Mouse (Mus musculus): ENCODE measurements around the gene Olig3.

Olig3 gene

DNA sequence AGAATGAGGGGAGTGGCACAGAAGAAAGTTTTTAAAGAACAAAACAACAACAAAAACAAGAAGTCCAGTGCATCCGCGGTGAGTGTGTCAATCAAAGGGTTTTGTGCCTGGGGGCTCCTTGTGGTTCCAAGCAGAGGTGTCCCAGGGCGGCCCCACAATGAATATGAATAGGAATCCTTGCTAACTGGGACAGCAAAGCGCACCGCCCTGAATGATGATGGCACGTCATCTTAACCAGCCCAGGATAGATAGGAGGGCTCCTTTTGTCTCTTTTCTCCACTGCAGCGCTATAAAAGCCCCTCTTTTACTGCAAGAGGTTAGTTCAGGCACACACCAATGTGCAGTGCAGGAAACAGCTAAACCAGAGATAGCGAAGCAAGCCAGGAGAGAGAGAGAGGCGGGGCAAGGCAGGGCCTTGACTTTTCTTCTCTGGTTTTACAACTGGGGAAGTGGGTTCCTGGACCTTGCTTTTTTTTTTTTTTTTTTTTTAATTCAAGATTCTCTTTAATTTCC lies at the start of gene Olig3:
TSS of gene Olig3 (plus strand) at position 463 of the 513 bp plus-strand sequence.
- DNase-seq = peak; percentile 58

DNA sequence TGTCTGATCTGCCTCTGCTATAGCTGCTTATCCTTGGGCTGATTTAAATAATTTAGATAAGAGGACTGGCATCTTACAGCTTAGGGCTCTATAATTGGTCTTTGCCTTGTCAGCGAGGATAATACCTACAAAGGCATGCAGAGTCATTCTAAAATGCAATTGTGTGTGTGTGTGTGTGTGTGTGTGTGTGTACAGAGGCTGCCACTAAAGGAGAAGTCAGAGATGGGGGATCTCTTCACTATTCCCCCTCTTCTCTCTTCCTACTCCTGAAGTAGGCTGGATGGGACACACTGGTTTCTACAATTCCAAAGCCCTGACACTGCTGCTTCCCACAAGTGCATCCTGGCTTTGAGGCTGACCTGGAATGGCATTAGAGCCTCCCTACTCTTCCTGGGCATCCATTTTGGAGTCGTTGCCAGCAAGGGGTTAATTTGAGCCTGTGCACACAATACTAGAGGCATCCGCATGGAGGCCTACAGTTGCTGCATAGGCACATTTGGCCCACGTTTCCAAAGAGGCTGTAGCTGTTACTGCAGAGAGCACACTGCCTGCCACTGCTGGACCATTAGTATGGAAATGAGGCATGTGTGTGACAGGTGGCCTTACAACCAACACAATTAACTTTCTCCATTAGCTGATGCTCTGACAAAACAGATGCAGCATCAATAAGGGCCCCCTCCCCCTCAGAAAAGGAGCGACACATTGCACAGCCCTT lies 46.5 kb upstream of the Olig3 start:
- peak; percentile 68 for DNase-seq

DNA sequence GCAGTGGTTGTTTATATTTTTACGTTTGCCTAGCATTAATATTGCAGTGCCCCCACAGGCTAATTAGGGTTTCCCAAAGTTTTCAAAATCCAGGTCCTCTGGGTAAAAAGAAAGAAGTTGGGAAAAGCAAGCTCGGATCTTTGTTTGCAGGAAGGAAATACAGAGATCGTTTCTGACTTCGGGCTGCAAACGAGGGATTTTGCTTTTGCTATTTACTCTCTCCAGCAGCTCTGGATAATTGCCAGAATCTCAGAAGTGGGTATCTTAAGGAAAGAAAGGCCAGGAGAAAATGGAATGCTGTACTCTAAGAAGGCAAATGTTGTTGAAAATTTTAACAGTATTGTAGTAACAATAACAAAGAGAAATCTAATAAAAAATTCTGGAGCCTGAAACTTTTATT lies 45.9 kb upstream of the Olig3 start:
- no peak for DNase-seq

DNA sequence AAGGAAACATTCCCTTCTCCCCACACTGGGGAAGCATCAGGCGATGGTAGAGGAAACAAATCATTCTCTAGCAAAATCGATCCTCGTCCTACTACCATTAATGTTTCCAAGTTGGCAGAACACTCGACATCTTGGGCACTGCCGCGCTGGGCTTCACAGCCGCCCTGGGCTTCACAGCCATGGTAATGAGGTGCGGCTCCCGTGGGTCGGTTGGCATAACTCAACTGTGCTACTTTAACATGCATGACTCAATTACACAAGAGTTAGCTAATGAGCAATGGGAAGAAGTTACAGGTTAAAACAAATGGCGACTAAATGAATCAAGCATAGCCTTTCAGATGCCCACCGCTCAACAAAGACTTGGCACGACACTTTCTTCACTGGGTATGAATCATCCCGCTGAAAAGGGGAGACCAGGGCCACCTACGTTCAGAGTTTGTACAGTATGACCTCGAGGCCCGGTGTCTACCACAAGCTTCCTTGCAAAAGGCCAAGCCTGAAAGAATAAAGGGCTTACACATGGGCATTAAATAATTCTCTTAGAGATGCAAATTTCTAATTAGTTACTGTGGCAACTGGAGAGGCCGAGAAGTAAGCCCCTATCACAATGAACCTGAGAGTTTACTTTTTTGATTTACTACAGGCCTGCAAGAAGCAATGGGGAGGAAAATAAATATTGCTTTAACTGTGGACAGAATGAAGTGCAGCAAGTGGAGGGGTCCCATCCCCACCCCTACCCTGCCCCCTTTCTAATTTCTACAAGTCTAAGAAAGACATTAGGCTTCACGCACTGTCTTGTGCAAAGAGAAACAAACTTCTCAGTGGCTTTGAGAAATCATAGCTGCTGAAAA lies 38.1 kb upstream of the Olig3 start:
- DNase-seq = no peak

DNA sequence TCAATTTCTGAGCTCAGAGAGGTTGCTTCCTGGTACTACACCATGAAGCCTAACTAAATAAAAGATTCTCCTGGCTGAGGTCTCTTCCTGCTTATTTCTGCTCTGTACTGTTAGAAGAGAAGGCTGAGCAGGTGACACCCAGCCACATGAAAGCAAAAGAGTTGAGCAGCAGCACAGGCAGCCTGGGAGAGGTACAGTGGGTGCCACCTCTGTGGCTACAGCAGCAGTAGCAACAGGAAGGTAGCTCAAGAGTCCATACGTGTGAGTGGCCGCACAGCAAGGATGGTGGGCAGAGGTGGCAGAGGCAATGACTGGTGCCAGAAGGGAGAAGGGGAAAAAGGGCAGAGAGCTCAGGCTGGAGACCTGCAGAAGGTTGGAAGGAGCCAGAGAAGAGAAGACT lies 34.6 kb upstream of the Olig3 start:
- no peak for DNase-seq

DNA sequence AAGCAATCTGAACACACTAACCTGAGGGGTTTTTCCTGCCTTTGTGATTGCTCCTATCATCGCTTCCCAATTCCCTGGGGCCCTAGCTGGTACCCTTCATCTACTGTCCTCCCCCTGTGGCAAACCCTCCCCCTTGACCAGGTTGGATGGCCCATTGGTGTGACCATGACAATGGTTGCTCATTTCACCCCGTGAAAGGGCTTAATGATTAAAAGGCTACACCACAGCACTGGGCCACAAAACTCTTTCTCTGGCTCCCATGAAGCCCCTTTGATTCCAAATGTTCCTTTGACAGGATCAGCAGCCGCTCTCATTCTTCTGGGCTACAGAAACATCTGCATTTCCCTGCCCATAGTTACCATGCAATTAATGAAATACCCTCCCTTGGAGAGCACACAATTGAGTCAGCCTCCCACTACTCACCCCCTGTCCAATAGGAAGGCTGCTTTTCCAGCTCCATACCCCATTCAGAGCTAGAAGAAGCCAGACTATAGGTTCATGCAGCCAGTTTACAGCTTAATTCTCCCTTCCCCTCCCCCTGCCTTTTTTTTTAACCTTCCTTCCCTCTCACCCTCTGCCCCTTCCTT lies 27.0 kb upstream of the Olig3 start:
- peak; percentile 35 for DNase-seq

DNA sequence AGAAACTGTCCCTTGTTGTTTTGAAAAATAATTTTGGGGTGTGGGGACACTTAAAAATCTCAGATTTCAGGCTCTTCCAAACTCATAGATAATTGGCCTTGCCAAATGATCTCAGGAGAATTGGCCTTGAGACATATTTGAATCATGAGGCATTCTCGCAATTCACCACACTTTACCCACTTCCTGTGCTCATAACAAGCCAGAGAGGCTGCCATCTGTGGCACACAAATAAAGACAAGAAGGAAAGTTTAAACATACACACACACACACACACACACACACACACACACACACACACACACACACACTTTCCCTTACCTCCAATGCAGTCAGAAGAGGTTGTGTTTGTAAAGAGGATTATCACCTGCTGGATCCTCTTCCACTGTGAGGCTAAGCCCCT lies 22.9 kb upstream of the Olig3 start:
- no peak for DNase-seq

DNA sequence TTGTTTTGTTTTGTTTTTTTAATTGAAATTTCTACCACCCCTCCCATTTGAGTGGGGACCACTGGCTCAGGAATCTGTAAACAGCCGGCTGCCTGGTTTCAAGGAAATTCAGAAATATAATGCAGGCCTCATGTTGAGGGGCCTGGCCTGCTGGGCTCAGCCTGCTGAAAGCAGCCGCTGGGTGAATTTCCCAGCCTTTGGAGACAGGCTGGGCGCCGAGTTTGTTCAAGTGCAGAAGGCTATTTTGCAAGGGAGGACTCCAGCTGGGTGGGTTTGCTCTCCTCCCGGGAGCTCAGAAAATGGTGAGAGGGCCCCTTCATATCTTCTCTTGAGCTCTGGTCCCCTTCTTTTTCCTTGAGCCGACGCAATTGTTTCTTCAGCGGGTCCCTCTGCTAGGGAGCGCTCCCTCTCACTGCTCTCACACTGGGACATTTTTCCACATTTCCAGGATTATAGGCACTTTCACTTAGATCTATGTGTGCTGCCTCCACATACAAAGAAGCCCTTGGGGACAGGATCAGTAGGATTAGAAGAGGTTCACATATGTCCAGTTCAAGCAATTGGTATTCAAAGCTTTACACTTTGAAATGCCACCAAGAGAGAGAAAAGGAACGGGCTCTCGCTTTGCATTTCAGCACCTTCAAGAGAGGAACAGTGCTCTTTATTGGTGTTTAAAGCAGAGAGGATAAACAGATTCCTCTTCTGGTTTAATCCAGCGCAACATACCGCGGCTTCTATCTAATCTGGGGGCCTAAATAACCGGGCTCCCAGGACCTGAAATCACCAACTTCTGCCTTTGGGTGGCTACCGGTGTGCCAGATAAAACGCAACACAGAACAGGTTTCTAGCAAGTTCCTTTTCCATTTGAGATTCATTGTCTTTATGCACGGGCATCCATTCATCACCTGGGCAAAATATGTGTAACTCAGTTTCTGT lies 17.4 kb upstream of the Olig3 start:
- peak; percentile 57 for DNase-seq

DNA sequence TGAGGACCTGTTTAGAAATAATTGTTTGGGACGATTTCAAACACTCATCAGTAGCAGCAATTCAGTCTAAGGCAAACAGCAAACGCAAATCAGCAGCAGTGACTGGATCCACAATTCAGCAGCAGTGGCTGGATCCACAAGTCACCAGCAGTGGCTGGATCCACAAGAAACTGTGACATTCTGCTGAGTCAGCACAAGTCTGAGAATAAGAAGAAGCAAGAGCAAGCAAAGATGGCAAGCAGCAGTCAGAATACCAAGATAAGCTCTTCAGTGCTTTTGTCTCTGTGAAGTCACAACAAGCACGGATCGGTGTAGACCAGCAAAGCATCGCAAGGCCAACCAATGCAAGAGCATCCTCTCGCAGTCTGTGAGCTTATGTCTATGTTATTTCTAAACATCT lies 12.3 kb upstream of the Olig3 start:
- no peak for DNase-seq

DNA sequence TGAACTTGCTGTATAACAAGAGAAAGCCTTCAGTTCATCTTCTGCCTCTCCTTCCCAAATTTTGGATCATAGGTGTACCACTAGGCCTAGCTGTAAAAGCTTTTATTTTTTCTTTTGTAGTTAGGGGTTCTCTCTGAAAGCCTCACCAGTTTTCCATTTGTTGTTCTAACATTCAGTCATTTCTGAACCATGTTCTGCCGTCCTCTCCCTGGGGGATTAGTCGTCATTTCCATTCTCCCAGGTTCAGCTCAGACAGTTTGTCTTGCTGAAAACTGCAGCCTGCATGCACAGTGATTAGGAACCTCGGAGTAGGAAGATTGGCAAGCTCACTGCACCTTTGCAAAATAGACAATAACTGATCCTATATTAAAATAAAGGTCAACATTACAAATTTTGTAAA lies 7.0 kb upstream of the Olig3 start:
- no peak for DNase-seq

DNA sequence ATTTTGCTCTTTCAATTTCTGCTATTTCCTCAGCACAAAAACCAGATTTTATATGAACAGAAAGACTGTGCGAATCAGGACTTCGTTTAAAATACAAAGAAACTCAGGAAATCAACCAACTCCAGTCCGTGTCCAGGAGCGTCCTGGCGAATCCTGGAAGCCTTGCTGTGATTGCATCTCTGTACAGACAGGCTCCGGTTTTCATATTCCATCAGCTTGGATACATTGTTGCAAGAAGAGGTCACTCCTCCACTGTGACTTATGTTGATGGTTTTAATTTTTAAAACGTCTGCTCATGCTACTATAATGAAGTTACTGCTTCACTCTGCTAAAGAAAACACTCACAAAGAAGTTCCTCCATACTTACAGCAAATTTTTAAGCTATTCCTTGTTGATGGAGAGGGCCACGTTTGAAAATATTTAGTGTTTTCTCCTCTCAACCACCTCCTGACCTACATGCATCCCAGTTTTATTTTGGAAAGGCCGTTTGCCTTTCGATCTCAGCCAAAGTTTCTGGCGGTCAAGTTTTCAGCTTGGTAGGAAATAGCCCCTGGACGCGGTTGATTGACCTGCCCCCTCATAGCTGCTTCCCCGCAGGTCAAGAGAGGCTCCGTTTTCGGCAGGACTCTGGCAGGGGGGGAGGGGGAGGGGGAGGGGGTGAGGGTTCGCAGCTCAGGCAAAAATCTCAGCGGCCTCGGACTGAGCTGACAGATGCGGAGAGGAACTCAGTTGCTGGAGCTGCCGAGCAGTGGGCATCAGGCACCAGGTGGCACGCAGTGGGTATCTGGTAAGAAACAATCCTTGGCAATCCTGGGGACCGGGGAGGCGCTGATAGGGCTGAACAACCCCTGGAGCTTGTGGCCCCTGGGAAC lies 4.1 kb upstream of the Olig3 start:
- DNase-seq = peak; percentile 56

DNA sequence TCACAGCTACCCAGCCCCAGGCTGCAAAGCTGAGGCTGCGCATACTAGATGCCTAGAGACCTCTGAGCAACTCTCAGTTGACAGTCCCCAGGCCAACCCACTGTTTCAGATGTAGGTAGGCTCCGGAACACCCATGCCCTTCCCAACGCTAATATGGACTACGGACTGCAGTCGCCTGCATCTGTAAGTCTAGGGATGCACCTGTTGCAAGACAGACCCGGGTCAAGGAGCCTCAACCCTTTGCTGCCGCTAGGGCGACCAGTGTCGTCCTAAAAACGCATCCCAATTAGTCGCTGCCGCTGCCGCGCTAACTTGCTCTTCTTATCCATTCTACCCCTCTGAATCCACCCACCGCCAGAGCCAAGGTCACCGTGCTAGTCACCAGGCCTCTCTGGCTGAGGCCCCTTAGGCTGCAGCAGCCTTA lies 3.4 kb upstream of the Olig3 start:
- DNase-seq = peak; percentile 52

DNA sequence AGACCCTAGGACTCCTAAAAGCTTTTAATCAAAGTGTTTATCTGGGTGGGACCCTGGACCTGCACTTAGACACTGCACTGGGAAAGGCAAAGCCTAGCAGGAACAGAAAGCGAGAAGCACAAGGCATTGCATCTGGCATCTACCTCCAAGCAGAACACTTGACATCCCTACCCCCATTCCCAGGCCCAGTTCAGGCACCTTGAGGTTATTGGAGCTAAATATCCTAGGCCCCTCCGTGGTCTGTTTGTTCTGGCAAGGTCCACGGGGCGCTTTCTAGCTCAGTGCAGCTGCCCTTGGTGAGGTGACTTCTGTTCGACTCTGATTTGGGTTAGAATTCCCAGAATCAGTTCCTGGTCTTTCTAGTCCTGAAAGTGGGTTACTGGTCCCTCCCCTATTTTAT lies 2.7 kb upstream of the Olig3 start:
- no peak for DNase-seq

DNA sequence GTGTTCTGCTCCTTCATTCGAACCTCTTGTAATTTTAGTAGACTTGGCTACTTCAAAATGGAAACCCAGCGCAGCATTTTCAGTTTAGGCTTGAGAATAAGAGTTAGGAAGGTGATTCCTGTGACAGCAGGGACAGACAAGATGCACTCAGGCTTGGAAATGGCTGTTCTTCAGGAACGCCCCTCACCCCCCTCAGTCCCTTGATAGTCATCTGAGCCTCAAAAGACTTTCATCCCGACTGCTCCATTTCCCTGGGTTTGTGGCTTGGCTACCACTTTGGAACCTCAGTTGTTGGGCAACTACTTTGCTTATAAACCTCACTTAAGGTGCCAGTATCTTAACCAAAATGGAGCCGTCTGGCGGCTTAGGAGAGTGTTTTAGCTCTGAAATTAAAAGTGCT lies 2.2 kb upstream of the Olig3 start:
- no peak for DNase-seq

DNA sequence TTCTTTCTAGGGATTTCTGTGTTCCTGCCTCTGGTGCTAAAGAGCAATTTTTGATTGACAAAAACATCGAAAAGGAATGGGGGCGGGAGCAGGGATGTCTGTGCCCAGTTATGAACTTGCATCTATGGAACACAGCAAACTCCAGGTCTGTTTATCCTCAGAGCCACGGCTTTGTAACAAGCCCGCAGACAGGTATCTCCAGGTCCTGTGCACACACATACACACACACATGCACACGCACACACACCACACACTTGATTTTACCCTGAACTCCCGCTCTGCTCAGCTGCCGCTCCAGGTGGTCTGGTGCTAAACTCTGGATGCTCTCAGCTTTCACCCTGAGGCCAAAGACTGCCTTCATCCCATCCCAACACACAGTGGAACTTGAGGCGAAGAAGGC lies 1.3 kb upstream of the Olig3 start:
- no peak for DNase-seq

DNA sequence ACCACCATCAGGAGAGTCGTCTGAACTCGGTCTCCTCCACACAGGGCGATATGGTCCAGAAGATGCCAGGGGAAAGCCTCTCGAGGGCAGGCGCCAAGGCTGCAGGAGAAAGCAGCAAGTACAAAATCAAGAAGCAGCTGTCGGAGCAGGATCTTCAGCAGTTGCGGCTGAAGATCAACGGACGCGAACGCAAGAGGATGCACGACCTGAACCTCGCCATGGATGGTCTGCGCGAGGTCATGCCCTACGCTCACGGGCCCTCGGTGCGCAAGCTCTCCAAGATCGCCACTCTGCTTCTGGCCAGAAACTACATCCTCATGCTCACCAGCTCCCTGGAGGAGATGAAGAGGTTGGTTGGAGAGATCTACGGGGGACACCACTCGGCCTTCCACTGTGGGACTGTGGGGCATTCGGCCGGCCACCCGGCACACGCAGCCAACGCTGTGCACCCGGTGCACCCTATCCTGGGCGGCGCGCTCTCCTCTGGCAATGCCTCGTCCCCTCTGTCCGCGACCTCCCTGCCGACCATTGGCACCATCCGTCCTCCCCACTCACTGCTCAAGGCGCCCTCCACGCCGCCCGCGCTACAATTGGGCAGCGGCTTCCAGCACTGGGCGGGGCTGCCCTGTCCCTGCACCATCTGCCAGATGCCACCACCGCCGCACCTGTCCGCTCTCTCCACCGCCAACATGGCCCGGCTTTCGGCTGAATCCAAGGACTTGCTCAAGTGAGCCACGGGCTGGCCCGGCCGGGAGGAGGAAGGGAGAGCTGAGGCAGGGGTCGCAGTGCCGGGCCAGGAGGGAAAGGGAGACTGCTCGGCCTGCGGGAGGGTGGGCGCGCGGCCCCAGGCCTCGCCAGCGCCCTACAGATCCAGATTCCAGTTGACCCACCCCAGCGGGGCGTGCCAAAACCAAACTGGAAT lies 648 bp downstream of the Olig3 start:
- DNase-seq = no peak

DNA sequence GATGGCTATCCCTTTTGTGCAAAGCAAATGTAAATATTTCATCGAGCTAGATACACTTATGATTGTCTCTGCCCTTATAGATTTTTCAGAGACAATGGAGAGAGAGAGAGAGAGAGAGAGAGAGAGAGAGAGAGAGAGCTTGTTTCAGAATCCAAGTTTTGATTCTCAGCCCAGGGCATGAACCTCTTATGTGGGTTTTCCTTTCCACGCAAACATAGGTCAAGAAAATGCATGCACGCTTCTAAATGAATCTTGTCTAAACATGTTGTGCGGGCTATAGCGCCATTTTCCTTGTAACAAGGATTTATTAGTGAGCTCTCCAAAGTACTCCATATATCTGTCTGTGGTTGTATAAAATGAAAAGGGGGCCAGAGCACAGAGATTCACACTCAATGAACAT lies 1.5 kb downstream of the Olig3 start:
- DNase-seq = no peak

DNA sequence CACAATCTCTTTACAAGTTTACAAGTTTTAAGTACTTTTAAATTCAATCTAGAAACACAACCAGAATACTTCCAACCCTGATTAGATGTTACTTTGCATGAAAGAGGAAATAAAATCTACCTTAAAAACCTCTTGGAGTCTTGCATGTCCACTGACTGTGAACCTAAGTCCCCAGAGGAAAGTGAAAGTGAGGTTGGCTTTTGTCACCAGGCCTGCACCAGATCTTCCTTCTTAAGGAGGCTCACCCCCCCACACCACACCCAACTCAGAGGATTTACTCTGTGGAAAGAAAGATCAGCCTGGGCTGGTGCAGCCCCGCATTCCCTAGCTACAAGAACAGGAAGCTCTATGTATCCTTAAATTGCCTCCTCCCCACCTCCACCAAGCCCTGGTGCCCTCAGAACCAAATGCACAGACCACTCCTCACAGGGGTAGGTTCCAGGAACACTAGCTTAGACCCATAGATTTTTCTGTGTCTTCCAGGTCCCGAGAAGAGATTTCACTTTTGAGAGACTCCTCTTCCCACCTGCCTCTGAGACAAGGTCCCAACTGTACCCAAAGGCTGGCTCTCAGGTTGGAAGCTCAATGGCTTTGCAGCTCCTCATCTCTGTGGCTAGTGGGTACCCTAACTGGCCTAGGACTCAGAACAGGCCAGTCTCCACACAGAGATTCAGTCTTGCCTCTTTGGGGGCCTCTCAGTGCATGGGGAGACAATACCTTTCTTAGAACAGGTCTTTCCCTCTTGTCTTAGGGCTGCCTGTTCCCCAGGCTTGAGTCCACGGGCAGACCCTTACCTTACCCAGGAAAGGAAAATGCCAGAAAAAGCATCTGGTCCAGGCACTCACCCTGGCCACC lies 4.3 kb downstream of the Olig3 start:
- DNase-seq = no peak

DNA sequence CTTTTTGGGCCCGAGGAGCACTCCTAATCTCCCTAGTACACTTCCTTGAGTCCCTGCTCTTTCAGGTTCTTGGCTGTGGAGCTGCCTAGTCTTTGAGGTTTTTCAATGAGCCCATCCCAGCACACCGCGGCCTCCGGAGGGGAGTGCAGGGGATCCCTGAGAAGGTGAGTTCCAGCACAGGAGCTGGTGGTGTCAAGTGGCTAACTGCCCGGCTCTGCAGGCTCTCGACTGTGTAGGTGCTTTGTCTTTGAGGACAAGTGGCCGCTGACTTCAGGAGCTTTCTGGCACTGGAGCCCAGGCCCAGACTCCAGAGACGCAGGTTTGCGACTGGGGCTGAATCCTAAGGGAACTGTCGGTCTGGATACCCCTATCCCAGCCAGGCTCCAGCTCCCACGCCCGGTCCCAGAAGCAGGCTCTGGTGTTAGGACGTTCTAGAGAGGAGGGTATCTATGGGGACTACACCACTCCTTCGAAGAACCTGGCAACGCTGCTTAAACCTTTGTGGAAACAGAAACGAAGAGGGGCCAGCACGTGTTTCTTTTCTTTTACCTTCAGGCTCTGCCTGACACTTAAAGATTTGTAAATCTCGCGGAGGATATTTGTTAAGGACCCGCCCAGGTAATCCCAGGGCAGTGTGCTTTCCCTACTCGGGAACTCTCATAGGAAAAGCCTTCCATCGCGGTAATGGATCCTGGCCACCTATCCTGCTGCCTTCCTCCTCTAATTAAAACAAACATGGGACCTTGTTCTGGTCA lies 5.4 kb downstream of the Olig3 start:
- DNase-seq = no peak
